Mouse (Mus musculus): ENCODE results near the gene Hvcn1. TPM values are rescaled to one million over a fixed set of nuclear protein-coding genes. Genes with fewer than 3 reads are reported as not detected.

Gene Hvcn1
- polyA plus RNA-seq, 1 experiment from 2014 or later = 13.0 TPM

DNA sequence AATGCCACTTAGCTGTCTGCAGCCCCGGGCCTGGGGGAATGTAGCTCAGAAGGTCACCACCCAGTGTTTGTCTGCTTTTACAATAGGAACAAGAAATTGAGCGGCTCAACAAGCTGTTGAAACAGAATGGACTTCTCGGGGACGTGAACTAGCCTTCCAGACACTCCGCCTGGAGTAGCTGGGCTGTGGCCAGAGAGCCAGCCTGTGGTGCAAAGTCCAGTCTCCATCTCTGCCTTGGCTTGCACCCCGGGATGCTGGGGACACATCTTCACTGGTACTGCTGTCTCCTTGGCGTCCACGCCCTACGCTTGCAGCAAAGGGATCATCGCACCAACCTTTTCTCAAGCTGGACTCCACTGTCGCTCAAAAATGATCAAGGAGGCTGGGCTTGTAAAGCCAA lies 33.9 kb downstream of the Hvcn1 start:
- Histone ChIP-seq H3K36me3 (peaks cover 22% of the 10 kb centered on the region), H3K4me1 (peaks cover 10% of the 10 kb centered on the region; the same call in 1 of the 2 replicates), H3K9ac (no peak overlapping the region), H3K9me3 (no peaks in the 10 kb centered on the region), H3K27me3 (no peaks in the 10 kb centered on the region), H3K4me2 (replicated peaks) (no peak overlapping the region), H3K27ac (no peak overlapping the region), H3K4me3 (no peak overlapping the region)
- 92% methylated on average over 11 of the region's 11 CpGs for WGBS
- ATAC-seq (ENCODE audit: insufficient number of reproducible peaks, insufficient read depth, low FRiP score, low TSS enrichment) = no peak

DNA sequence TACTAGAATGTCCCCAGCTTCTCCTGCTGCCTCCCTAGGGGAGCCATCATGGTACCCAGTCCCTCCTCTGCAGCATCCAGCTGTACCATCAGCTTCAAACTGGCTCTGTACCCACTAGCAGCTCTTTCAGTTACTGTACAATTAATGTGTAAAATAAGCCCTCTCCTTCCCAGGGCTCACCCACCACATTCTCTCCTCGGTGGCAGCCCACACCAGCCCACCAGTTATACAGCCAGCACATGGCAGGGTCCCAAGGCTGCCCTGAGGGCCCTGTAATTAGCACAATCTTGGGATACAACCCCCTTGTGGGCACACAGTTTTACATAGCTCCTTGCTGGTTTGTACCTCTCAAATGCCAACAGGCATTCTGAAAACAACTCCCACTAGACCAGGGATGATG lies 34.4 kb downstream of the Hvcn1 start:
- H3K9ac ChIP-seq = no peak overlapping the region
- no peaks in the 10 kb centered on the region for H3K27me3 ChIP-seq
- peaks cover 22% of the 10 kb centered on the region for H3K36me3 ChIP-seq
- H3K9me3 ChIP-seq = no peaks in the 10 kb centered on the region
- H3K4me3 ChIP-seq = no peak overlapping the region
- no peak overlapping the region for H3K4me2 ChIP-seq (replicated peaks)
- peaks cover 6% of the 10 kb centered on the region; the same call in 1 of the 2 replicates for H3K4me1 ChIP-seq
- H3K27ac ChIP-seq = no peak overlapping the region
- 69% methylated on average over 1 of the region's 1 CpGs for WGBS
- no peak for ATAC-seq (ENCODE audit: insufficient number of reproducible peaks, insufficient read depth, low FRiP score, low TSS enrichment)

DNA sequence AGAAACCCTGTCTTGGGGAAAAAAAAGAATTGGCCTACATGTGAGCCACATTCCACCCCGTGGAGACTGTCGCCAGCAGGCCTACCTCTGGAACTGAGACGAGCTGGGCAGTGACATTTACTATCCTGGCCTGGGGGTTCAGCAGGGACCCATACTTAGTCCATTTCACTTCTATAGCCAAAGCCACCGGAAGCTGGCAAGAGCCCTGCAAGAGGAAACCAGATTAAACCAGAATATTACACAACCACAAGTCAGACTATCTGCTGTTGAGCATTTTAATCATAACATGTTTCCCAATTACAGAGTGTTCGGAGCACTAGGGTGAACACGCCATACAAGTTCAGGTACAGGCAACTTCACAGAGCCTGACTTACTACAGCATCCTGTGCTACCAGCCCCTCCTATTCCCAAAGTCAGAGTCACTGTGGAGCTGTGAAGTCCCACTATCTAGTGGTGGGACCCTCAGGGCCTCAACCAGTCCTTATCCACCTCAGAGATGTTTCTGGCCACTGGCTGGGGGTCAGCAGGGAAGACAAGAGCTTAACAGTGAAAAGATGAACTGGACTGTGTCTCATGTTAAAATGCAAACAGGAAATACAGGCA lies 36.0 kb downstream of the Hvcn1 start:
- ATAC-seq (ENCODE audit: insufficient number of reproducible peaks, insufficient read depth, low FRiP score, low TSS enrichment) = no peak
- peaks cover 5% of the 10 kb centered on the region; the same call in 1 of the 2 replicates for H3K4me1 ChIP-seq
- no peaks in the 10 kb centered on the region for H3K9me3 ChIP-seq
- WGBS = 87% methylated on average over 6 of the region's 6 CpGs
- H3K27ac ChIP-seq = no peak overlapping the region
- no peak overlapping the region for H3K4me2 ChIP-seq (replicated peaks)
- no peaks in the 10 kb centered on the region for H3K27me3 ChIP-seq
- H3K36me3 ChIP-seq = peaks cover 26% of the 10 kb centered on the region
- H3K9ac ChIP-seq = no peak overlapping the region
- H3K4me3 ChIP-seq = no peak overlapping the region

DNA sequence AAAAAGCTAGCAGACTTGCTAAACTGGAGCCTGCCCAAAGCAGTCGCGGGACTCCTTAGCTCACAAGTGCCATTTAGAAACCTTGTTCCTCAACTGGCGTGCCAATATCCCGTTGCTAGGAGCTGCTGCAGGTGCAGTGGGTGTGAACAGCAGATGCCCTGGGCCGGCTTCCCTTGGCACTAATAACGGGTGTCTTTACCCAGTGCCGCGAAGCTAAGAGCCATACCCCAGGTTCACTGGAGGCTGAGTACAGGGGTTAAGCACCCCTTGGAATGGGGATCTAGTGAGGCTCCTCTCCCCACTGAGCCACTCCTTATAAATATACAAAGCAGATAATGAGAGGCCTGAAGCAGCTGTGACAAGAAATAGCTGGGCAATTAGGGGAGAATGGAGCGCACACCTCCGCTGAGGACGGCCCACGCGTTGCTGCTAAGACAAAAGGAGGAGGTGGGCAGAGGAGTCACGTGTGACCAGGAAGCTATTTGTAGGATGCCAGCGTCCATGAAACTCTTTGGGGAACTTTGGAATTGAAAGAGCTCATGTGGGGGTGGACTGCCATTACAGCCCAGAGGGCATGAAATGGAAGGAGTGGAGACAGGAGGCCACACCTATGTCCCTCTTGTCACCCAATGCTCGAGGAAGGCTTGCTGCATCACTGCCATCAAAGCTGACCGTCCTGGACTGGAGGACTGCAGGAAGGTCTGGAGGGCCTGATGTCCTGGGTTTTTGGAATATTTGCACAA lies 37.3 kb downstream of the Hvcn1 start:
- H3K27ac ChIP-seq = no peak overlapping the region
- H3K4me1 ChIP-seq = peaks cover 4% of the 10 kb centered on the region; the same call in 1 of the 2 replicates
- H3K27me3 ChIP-seq = no peaks in the 10 kb centered on the region
- no peaks in the 10 kb centered on the region for H3K9me3 ChIP-seq
- peaks cover 38% of the 10 kb centered on the region for H3K36me3 ChIP-seq
- WGBS = 91% methylated on average over 17 of the region's 17 CpGs
- no peak overlapping the region for H3K4me2 ChIP-seq (replicated peaks)
- no peak overlapping the region for H3K9ac ChIP-seq
- ATAC-seq (ENCODE audit: insufficient number of reproducible peaks, insufficient read depth, low FRiP score, low TSS enrichment) = no peak
- H3K4me3 ChIP-seq = no peak overlapping the region

DNA sequence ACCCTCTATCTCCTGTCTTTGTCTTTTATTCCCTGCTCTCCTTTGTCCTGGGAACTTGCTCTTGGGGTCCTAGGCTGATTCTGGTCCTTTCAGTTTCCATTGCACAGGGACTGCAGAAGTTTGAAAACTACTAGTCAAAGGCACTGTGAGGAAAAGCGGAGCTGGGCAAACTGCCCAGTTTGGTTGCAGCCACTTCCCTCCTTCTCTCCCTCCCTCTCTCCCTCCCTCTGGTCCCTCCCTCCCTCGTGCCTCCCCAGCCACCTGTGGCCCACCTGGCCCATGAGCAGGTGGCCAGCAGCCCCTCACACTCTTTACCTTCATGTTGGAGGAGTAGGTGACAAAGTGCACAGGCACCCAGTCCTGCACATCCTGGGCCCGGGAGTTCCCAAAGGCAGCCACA lies 38.6 kb downstream of the Hvcn1 start:
- no peak overlapping the region for H3K27ac ChIP-seq
- H3K36me3 ChIP-seq = peaks cover 39% of the 10 kb centered on the region
- WGBS = 72% methylated on average over 3 of the region's 3 CpGs

DNA sequence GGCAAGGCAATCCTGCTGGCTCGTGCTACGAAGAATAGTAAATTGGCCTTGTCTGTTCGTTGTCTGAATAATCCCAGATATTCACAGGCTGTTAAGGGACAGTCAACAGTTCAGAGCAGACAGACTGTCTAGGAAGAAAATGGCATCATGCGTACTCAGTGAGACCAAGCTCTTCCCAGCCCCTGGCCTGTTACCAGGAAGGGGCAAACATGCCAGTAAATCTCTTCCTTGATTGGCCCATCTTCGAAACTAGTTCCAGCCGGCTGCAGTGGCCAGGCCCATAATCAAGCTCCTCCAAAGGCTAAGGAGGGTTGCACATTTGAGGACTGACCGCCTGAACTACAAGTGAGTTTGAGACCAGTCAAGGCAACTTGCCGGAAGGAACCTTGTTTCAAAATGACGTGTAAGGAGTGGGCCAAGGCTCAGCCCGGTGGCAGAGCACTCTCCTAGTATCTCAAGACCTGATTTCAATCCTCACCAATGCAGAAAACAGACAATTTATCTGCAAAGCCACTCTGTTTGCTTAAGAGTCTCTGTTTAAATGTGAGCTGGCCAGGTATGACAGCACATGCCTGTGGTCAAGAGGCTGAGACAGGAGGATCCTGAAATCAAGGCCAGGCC lies 40.1 kb downstream of the Hvcn1 start:
- Histone ChIP-seq H3K36me3 (peaks cover 28% of the 10 kb centered on the region), H3K4me3 (no peak overlapping the region), H3K27ac (no peak overlapping the region), H3K9ac (no peak overlapping the region), H3K27me3 (no peaks in the 10 kb centered on the region), H3K4me1 (no peaks in the 10 kb centered on the region), H3K4me2 (replicated peaks) (no peak overlapping the region), H3K9me3 (no peaks in the 10 kb centered on the region)
- 80% methylated on average over 10 of the region's 10 CpGs for WGBS
- ATAC-seq (ENCODE audit: insufficient number of reproducible peaks, insufficient read depth, low FRiP score, low TSS enrichment) = no peak

More for the DNA sequence above, 38.6 kb downstream of the Hvcn1 start:
- no peak overlapping the region for H3K9ac ChIP-seq
- no peaks in the 10 kb centered on the region for H3K9me3 ChIP-seq
- no peaks in the 10 kb centered on the region for H3K4me1 ChIP-seq
- ATAC-seq (ENCODE audit: insufficient number of reproducible peaks, insufficient read depth, low FRiP score, low TSS enrichment) = no peak
- no peaks in the 10 kb centered on the region for H3K27me3 ChIP-seq
- no peak overlapping the region for H3K4me2 ChIP-seq (replicated peaks)
- no peak overlapping the region for H3K4me3 ChIP-seq

DNA sequence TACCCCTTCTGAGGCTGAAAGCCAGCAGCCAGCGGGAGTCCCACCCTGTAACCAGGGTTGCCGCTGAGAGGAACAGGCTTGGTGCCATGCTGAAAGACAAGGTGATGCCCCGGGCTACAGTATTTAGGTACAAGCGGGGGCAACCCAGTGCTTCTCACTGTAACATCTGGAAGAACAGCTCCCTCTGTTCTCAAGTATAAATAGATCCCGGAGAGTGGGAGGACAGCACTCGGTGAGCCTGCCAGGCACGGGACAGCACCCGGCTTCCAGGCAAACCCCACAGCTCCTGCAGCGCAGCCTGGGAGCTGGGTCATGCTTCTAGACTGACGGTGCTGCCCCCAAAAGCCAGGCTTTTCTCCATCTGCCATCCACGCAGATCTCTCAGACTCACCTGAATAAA lies 40.9 kb downstream of the Hvcn1 start:
- H3K36me3 ChIP-seq = peaks cover 28% of the 10 kb centered on the region
- 83% methylated on average over 11 of the region's 11 CpGs for WGBS
- no peaks in the 10 kb centered on the region for H3K9me3 ChIP-seq
- ATAC-seq (ENCODE audit: insufficient number of reproducible peaks, insufficient read depth, low FRiP score, low TSS enrichment) = no peak
- no peaks in the 10 kb centered on the region for H3K27me3 ChIP-seq
- H3K9ac ChIP-seq = no peak overlapping the region
- no peaks in the 10 kb centered on the region for H3K4me1 ChIP-seq
- H3K27ac ChIP-seq = no peak overlapping the region
- H3K4me3 ChIP-seq = no peak overlapping the region
- H3K4me2 ChIP-seq (replicated peaks) = no peak overlapping the region

DNA sequence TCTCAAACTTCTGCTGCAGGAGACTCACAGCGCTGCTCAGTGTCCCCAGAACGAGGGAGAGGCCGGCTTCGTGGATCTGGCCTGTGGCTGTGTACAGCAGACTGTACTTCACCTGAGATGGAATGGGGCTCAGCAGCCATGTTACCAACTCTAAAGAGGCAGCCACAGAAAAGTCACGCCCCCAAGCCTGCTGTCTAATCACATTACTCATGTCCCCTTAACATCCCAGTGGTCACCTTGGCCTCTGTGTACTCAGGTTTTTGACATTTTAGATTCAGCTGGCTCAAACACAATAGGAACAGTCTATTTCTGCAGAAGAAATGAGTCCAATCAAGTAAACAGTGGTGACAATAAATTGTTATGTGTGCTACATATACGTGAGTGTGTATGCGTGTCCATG lies 41.3 kb downstream of the Hvcn1 start:
- Histone ChIP-seq H3K36me3 (peaks cover 32% of the 10 kb centered on the region), H3K4me2 (replicated peaks) (no peak overlapping the region), H3K9ac (no peak overlapping the region), H3K4me3 (no peak overlapping the region), H3K27me3 (no peaks in the 10 kb centered on the region), H3K27ac (no peak overlapping the region), H3K4me1 (no peaks in the 10 kb centered on the region), H3K9me3 (no peaks in the 10 kb centered on the region)
- WGBS = 91% methylated on average over 7 of the region's 7 CpGs
- no peak for ATAC-seq (ENCODE audit: insufficient number of reproducible peaks, insufficient read depth, low FRiP score, low TSS enrichment)

DNA sequence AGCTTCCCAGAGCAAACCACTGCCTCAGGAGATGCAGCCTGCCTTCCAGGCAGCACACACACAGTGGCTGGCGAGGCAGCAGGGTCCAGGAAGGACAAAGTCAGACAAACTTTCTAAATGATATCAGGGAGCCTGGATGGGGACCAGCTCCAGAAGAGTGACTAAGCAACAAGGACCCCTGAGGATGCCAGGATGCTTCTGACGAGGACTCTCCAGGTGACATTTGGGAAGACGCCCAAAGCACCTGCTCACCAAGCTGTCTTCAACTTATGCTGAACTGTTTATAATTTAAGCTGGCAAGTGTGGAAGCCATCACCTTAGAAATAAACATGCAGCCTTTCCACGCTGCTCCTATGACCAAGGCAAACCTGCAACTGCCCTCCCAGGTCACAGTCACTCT lies 42.7 kb downstream of the Hvcn1 start:
- no peak overlapping the region for H3K4me3 ChIP-seq
- H3K4me2 ChIP-seq (replicated peaks) = no peak overlapping the region
- H3K36me3 ChIP-seq = peaks cover 32% of the 10 kb centered on the region
- WGBS = 82% methylated on average over 4 of the region's 4 CpGs
- H3K27me3 ChIP-seq = no peaks in the 10 kb centered on the region
- H3K9ac ChIP-seq = no peak overlapping the region
- H3K9me3 ChIP-seq = no peaks in the 10 kb centered on the region
- H3K4me1 ChIP-seq = no peaks in the 10 kb centered on the region
- ATAC-seq (ENCODE audit: insufficient number of reproducible peaks, insufficient read depth, low FRiP score, low TSS enrichment) = no peak
- H3K27ac ChIP-seq = no peak overlapping the region

DNA sequence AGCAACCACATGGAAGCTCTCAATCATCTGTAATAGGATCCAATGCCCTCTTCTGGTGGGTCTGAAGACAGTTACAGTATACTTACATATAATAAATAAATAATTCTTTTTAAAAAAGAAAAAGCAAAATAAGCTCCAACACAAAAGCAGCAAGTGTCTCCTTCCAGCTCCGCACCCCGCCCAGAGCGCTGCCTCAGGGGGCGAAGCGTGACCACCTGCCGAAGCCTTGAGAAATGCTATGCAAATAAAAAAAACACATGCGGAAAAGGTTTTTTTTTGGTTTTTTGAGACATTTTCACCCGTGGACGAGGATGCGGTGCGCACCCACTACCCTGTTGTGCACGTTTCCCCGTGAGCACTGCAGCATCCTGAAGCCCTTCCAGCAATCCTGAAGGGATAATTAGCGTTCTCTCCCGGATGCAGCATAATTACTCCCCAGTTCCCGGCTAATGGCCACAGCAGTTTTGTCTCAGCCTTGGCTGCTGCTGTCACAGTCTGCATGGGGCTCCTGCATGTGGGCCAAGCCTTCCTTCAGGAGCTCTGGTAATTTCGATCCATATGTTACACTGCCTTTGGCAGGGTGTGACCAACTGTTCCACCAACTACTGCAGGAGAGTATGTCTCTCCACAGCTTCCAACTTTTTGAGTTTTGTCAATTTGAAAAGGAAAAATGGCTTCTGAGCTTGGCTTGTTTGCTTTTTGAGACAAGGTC lies 45.4 kb downstream of the Hvcn1 start:
- Histone ChIP-seq H3K36me3 (peaks cover 57% of the 10 kb centered on the region), H3K27ac (no peak overlapping the region), H3K27me3 (no peaks in the 10 kb centered on the region), H3K4me1 (no peaks in the 10 kb centered on the region), H3K4me2 (replicated peaks) (no peak overlapping the region), H3K9me3 (no peaks in the 10 kb centered on the region), H3K4me3 (no peak overlapping the region), H3K9ac (no peak overlapping the region)
- WGBS = 74% methylated on average over 17 of the region's 17 CpGs
- no peak for ATAC-seq (ENCODE audit: insufficient number of reproducible peaks, insufficient read depth, low FRiP score, low TSS enrichment)

DNA sequence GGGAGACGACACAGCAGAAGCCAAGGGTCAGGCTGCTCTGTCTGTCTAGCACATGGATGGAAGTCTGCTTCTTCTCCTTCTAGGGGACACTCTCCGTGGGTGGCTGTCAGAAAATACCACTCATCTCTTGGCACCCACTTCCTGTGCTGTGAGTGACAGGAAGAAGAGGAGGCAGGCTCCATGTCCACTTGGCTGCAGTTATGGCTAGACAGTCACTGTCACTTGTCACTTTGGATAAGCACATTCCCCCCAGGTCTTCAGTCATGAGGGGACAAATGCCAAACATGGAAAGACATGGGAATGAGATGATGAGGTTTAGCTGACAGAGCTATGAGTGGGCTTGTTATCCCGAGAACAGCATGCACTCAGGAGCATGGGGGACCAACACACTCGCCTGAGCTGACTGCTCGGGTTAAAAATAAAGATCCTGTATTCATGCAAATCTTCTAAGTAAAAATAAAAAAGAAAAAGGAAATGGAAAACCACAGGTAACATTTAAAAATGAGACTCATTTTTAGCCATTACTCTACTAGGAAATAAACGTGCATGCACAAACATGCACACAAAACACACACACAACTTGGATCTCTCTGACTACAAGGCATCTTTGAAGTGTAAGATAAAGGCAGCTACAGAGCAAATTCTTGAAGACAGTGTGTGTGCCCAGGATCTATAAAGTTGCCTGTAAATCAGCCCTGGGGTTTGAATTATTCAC lies 51.6 kb downstream of the Hvcn1 start:
- Histone ChIP-seq H3K4me3 (no peak overlapping the region), H3K9ac (no peak overlapping the region), H3K4me2 (replicated peaks) (no peak overlapping the region), H3K27ac (no peak overlapping the region), H3K27me3 (no peaks in the 10 kb centered on the region), H3K9me3 (no peaks in the 10 kb centered on the region), H3K4me1 (peaks cover 3% of the 10 kb centered on the region; the same call in 1 of the 2 replicates), H3K36me3 (peaks cover 38% of the 10 kb centered on the region)
- ATAC-seq (ENCODE audit: insufficient number of reproducible peaks, insufficient read depth, low FRiP score, low TSS enrichment) = no peak
- WGBS = 78% methylated on average over 6 of the region's 6 CpGs

All from embryonic facial prominence, embryonic 12.5 days (tissue).